Mouse (Mus musculus) C2C12 (cell line): ENCODE measurements around the gene Gpm6b. TPM values are rescaled to one million over a fixed set of nuclear protein-coding genes. Genes with fewer than 3 reads are reported as not detected.
A peak's percentile ranks its signal among the peaks of the same experiment; 100 is the strongest.

Experiments used
- H3K27me3 ChIP-seq: one replicate; pipeline ENCODE4 v1.6.1; 2011; ENCODE audit not compliant: control insufficient read depth, insufficient read depth, insufficient read length
- H3K36me3 ChIP-seq: one replicate; pipeline ENCODE4 v1.6.1; 2011; ENCODE audit not compliant: control insufficient read depth, insufficient read depth
- H3K4me3 ChIP-seq: one replicate; pipeline ENCODE4 v1.5.1; 2011; ENCODE audit warnings: mild to moderate bottlenecking, control low read depth; ENCODE audit not compliant: poor library complexity, insufficient read depth, severe bottlenecking
- H3K79me2 ChIP-seq: one replicate; pipeline ENCODE4 v1.6.1; 2011; ENCODE audit not compliant: control insufficient read depth, insufficient read depth
- H3K79me3 ChIP-seq: one replicate; pipeline ENCODE4 v1.6.1; 2011; ENCODE audit warnings: low read depth, control low read depth
- H3ac ChIP-seq: one replicate; pipeline ENCODE3; 2011; ENCODE audit warnings: low read depth; ENCODE audit not compliant: control insufficient read depth, insufficient read length
- CEBPB ChIP-seq: IDR thresholded peaks from one replicate; pipeline ENCODE4 v1.6.1; 2011; ENCODE audit warnings: low read depth, mild to moderate bottlenecking, control low read depth, moderate library complexity
- CTCF ChIP-seq: IDR thresholded peaks from one replicate; pipeline ENCODE4 v1.5.1; 2011; ENCODE audit not compliant: control insufficient read depth, insufficient read depth, insufficient read length
- FOSL1 ChIP-seq: IDR thresholded peaks from one replicate; pipeline ENCODE4 v1.8.0; 2011; ENCODE audit warnings: mild to moderate bottlenecking, low read length; ENCODE audit not compliant: poor library complexity, insufficient read depth, severe bottlenecking
- MAX ChIP-seq: IDR thresholded peaks from one replicate; pipeline ENCODE4 v1.6.1; 2011; ENCODE audit warnings: mild to moderate bottlenecking, control low read depth
- MYOD1 ChIP-seq: IDR thresholded peaks from one replicate; pipeline ENCODE4 v1.6.1; 2011; ENCODE audit warnings: low read depth; ENCODE audit not compliant: control insufficient read depth, insufficient read length
- MYOG ChIP-seq: IDR thresholded peaks from one replicate; pipeline ENCODE4 v1.6.1; 2011; ENCODE audit not compliant: control insufficient read depth, insufficient read length; ENCODE audit errors: extremely low read depth
- USF1 ChIP-seq: IDR thresholded peaks from one replicate; pipeline ENCODE4 v1.6.1; 2011; ENCODE audit warnings: low read depth, mild to moderate bottlenecking, control low read depth, moderate library complexity
- long read RNA-seq, 2 experiments: library from polyadenylated mRNA; unstranded; transcript quantifications; one replicate each; pipeline ENCODE4 v2.0.0; 2019 to 2020
- polyA plus RNA-seq: library from polyadenylated mRNA; unstranded; fragments of >200 nt; fragmentation: generic; extraction: Trizol; gene quantifications from one replicate; pipeline ENCODE4 v1.2.1, GENCODE M21; 2012; ENCODE audit warnings: missing spikeins

Gpm6b gene
- 0.73 TPM for polyA plus RNA-seq
- long read RNA-seq, experiment 1, full-length matches to known transcripts, result 8 of 9 reads
- long read RNA-seq, experiment 1, partial matches to known transcripts, result 0 of 9 reads
- long read RNA-seq, experiment 1, other reads (novel, unspliced or antisense), result 1 of 9 reads
- long read RNA-seq, experiment 2, full-length matches to known transcripts, result 2 of 2 reads
- long read RNA-seq, experiment 2, partial matches to known transcripts, result 0 of 2 reads
- long read RNA-seq, experiment 2, other reads (novel, unspliced or antisense), result 0 of 2 reads

DNA sequence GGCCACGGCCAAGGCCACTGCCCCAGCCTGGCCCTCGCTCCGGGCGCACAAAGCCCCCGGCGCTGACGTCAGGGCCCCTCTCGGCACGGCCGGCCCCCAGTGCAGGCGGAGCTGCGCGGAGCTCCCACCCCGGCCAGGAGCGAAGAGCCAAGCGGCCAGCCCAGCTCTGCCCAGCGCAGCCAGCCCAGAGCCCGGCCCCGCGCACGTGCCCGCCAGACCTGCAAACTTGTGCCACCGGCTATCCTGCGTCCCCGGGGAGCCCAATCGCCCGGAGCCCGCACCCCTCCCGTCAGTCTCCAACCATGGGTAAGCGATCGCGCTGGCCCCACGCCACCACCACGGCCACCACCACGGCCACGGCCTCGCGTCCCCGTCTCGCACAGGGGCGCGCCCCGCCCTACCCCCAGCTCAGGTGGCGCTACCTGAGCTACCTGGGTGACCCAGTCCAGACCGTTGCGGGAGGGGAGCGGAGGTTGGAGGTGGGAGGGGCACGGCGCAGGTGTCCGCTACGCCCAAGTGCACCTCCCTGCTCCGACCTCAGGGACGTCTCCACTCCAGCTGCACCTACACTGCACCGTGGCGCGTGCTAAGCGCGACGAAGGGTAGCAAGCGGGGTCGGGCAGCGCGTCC, at the start of gene Gpm6b:
TSS of gene Gpm6b (plus strand) at position 81 of the 630 bp plus-strand sequence.
- Histone ChIP-seq H3K79me3 (no peaks in the 10 kb centered on the region), H3ac (peak within 1 kb of the TSS; percentile 61), H3K4me3 (peak within 1 kb of the TSS; percentile 6), H3K36me3 (no peaks in the 10 kb centered on the region), H3K79me2 (no peaks in the 10 kb centered on the region), H3K27me3 (no peaks in the 10 kb centered on the region)
- TF ChIP-seq MYOG (no peak), FOSL1 (no peak), CEBPB (no peak), CTCF (no peak), MAX (no peak), USF1 (no peak), MYOD1 (no peak)

DNA sequence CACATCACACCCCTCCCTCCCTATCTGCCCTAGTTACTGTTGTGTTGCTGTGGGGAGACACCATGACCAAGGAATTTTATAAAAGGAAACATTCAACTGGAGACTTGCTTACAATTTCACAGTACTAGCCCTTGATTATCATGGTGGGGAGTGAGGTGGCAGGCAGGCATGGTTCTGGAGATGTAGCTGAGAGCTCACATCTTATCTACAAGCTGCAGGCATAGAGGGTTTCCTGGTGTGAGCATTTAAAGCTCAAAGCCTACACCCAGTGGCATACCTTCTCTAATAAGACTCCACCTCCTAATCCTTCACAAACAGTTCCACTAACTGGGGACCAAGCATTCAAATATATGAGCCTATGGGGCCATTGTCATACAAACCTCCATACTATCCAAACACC, 42.4 kb upstream of the Gpm6b start:
- no peaks in the 10 kb centered on the region for H3K79me2 ChIP-seq
- no peak overlapping the region for H3ac ChIP-seq
- no peaks in the 10 kb centered on the region for H3K79me3 ChIP-seq
- TF ChIP-seq MYOD1 (no peak), CEBPB (no peak), CTCF (no peak), FOSL1 (no peak), MYOG (no peak), MAX (no peak), USF1 (no peak)
- no peak overlapping the region for H3K4me3 ChIP-seq
- H3K36me3 ChIP-seq, result no peaks in the 10 kb centered on the region
- no peaks in the 10 kb centered on the region for H3K27me3 ChIP-seq

DNA sequence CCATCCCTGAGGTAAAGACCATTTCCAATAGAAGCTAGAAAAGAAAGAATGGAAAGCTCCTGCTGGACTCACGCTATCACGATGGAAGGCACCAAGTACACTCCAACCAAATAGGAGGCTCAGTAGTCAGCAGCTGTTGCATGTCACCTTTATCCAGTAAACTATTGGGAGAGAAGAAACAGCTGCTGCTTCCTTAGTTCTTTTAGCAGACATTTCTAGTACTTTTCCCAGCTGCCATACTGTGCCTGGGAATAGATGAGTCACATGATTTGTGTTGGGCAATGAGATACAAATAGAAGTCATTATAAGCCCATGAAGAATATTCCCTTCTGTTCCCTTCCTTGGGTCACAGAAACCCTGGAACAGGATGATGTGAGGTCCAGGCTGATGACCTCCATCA, 40.4 kb upstream of the Gpm6b start:
- Histone ChIP-seq H3K36me3 (no peaks in the 10 kb centered on the region), H3K4me3 (no peak overlapping the region), H3K79me3 (no peaks in the 10 kb centered on the region), H3K27me3 (no peaks in the 10 kb centered on the region), H3ac (no peak overlapping the region), H3K79me2 (no peaks in the 10 kb centered on the region)
- TF ChIP-seq FOSL1, result no peak
- no peak for TF ChIP-seq CEBPB
- TF ChIP-seq MAX, result no peak
- TF ChIP-seq MYOG, result no peak
- no peak for TF ChIP-seq USF1
- no peak for TF ChIP-seq CTCF
- no peak for TF ChIP-seq MYOD1

- H3K36me3 ChIP-seq, result no peaks in the 10 kb centered on the region
- H3K79me3 ChIP-seq, result no peaks in the 10 kb centered on the region
- no peak overlapping the region for H3K4me3 ChIP-seq
- no peak overlapping the region for H3ac ChIP-seq
- H3K79me2 ChIP-seq, result no peaks in the 10 kb centered on the region
- no peaks in the 10 kb centered on the region for H3K27me3 ChIP-seq
- TF ChIP-seq FOSL1 (no peak), MAX (no peak), CTCF (no peak), MYOG (no peak), USF1 (no peak), CEBPB (no peak), MYOD1 (no peak)
Measured at GRCm38 (mm10) chrX:166199812-166200211, 38.9 kb upstream of the Gpm6b start.

GRCm38 (mm10) chrX:166214576-166214975, 24.1 kb upstream of the Gpm6b start:
- Histone ChIP-seq H3K36me3 (no peaks in the 10 kb centered on the region), H3K79me3 (no peaks in the 10 kb centered on the region), H3K4me3 (no peak overlapping the region), H3K79me2 (no peaks in the 10 kb centered on the region), H3ac (no peak overlapping the region), H3K27me3 (no peaks in the 10 kb centered on the region)
- no peak for TF ChIP-seq USF1
- no peak for TF ChIP-seq FOSL1
- TF ChIP-seq MAX, result no peak
- no peak for TF ChIP-seq MYOG
- no peak for TF ChIP-seq MYOD1
- no peak for TF ChIP-seq CTCF
- no peak for TF ChIP-seq CEBPB

- H3K27me3 ChIP-seq, result no peaks in the 10 kb centered on the region
- no peaks in the 10 kb centered on the region for H3K79me2 ChIP-seq
- no peaks in the 10 kb centered on the region for H3K36me3 ChIP-seq
- no peak for TF ChIP-seq MYOD1
- TF ChIP-seq FOSL1, result no peak
- no peak for TF ChIP-seq CTCF
- TF ChIP-seq CEBPB, result no peak
- TF ChIP-seq MYOG, result no peak
- no peak for TF ChIP-seq MAX
- no peak for TF ChIP-seq USF1
- H3ac ChIP-seq, result no peak overlapping the region
- no peaks in the 10 kb centered on the region for H3K79me3 ChIP-seq
- H3K4me3 ChIP-seq, result no peak overlapping the region
Measured at GRCm38 (mm10) chrX:166216248-166216647, 22.5 kb upstream of the Gpm6b start.
